Mouse (Mus musculus) limb, embryonic 14.5 days (tissue): Measurements from ENCODE around the gene Atxn2l. TPM values are rescaled to one million over a fixed set of nuclear protein-coding genes. Genes with fewer than 3 reads are reported as not detected.

Experiments used
- ATAC-seq: fragments of 200-750 bp; cut with Nextera tagmentation; 2 replicates; pipeline ENCODE4 v1.8.0; 2017; ENCODE audit warnings: low read depth, moderate number of reproducible peaks, moderate TSS enrichment; ENCODE audit not compliant: low FRiP score
- DNase-seq: peaks from one replicate; pipeline ENCODE4 v3.0.0-alpha.2; 2015; ENCODE audit warnings: low spot score
- H3K27ac ChIP-seq: fragments of 300-500 bp; sonication (generic); replicated peaks from 2 replicates; pipeline ENCODE4 v1.5.1; 2014; ENCODE audit warnings: low read depth, mild to moderate bottlenecking, low read length, moderate library complexity, mixed read lengths
- H3K27me3 ChIP-seq: fragments of 300-500 bp; sonication (generic); 2 replicates; pipeline ENCODE4 v1.6.1; 2014; ENCODE audit warnings: low read length, mixed read lengths; ENCODE audit not compliant: control insufficient read depth, insufficient read depth
- H3K36me3 ChIP-seq: fragments of 300-500 bp; sonication (generic); 2 replicates; pipeline ENCODE4 v1.6.1; 2014; ENCODE audit warnings: mild to moderate bottlenecking, low read length, moderate library complexity, mixed read lengths; ENCODE audit not compliant: control insufficient read depth, insufficient read depth
- H3K4me1 ChIP-seq: fragments of 300-500 bp; sonication (generic); 2 replicates; pipeline ENCODE4 v1.6.1; 2014; ENCODE audit warnings: antibody characterized with exemption, low read length, mixed read lengths; ENCODE audit not compliant: control insufficient read depth, insufficient read depth
- H3K4me2 ChIP-seq: fragments of 300-500 bp; sonication (generic); replicated peaks from 2 replicates; pipeline ENCODE4 v1.6.1; 2014; ENCODE audit warnings: low read depth, mild to moderate bottlenecking, low read length, moderate library complexity; ENCODE audit not compliant: severe bottlenecking
- H3K4me3 ChIP-seq: fragments of 300-500 bp; sonication (generic); replicated peaks from 2 replicates; pipeline ENCODE4 v1.5.1; 2014; ENCODE audit warnings: low read length
- H3K9ac ChIP-seq: fragments of 300-500 bp; sonication (generic); 2 replicates; pipeline ENCODE4 v1.6.1; 2014; ENCODE audit warnings: mild to moderate bottlenecking, low read depth, low read length, moderate library complexity; ENCODE audit not compliant: severe bottlenecking
- H3K9me3 ChIP-seq: fragments of 300-500 bp; sonication (generic); 2 replicates; pipeline ENCODE4 v1.6.1; 2016; ENCODE audit warnings: low read length; ENCODE audit not compliant: control insufficient read depth
- POLR2A ChIP-seq: fragments of 200-500 bp; IDR thresholded peaks from 2 replicates; pipeline ENCODE4 v1.8.0; 2012; ENCODE audit warnings: inconsistent platforms, mild to moderate bottlenecking, moderate library complexity, borderline replicate concordance; ENCODE audit not compliant: insufficient read depth, insufficient read length; ENCODE audit errors: extremely low read depth
- WGBS: fragments of 180-500 bp; shearing (Covaris S2); extraction: QIAGEN DNeasy Blood & Tissue Kit; methylation state at CpG from one replicate; pipeline ENCODE4 v1.1.7; 2014; 5-methylcytosine and 5-hydroxymethylcytosine counted together
- polyA plus RNA-seq, 2 experiments: library from polyadenylated mRNA; depleted of rRNA in 1 of 2; stranded (reverse) in 1 of 2; unstranded in 1 of 2; fragments of >200 nt; fragmentation: Nextera tagmentation in 1 of 2; extraction: Ambion mirVana in 1 of 2; gene quantifications; 2 replicates each; pipeline versions ENCODE4 v1.2.1 to v1.2.3; 2012 to 2014

Atxn2l gene
- polyA plus RNA-seq, 2 experiments = 51.4 to 170 TPM

GRCm38 (mm10) chr7:126482392-126482871 is 20.8 kb downstream of the Atxn2l start:
- Histone ChIP-seq H3K4me2 (peak overlapping the region; percentile 58), H3K9me3 (no peaks in the 10 kb centered on the region), H3K27me3 (no peaks in the 10 kb centered on the region), H3K9ac (peak overlapping the region; percentile 50), H3K4me3 (peak overlapping the region; percentile 31), H3K36me3 (no peaks in the 10 kb centered on the region), H3K4me1 (peaks cover 3% of the 10 kb centered on the region; the same call in 1 of the 2 replicates), H3K27ac (peak overlapping the region; percentile 26; the same call in 1 of the 2 replicates)
- no peak; the same call in 1 of the 2 replicates for TF ChIP-seq POLR2A
- peak; percentile 81 for DNase-seq
- WGBS = under 1% methylated on average over 23 of the region's 23 CpGs
- ATAC-seq = peak; percentile 70

DNA sequence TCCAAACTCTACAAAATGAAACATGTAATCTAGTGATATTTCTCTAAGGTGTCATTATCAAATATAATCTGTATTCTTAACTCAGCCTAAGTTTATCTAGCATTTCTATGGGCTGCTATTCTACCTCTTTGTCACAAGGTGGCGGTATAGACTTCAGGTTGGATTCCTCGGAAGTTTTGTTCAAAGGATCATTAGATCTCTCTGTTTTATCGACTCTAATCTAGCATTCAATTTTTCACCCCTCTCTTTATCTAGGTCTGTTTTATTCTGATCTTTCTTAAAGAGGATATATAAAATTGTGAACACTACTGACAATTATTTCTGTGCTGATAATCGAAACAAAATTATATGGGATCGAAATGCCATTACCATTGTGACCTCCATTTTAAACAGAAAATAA is 21.5 kb downstream of the Atxn2l start:
- no peak overlapping the region for H3K4me3 ChIP-seq
- peaks cover 3% of the 10 kb centered on the region; the same call in 1 of the 2 replicates for H3K4me1 ChIP-seq
- no peaks in the 10 kb centered on the region for H3K36me3 ChIP-seq
- 26% methylated on average over 5 of the region's 5 CpGs for WGBS
- no peak overlapping the region for H3K4me2 ChIP-seq
- H3K27me3 ChIP-seq = no peaks in the 10 kb centered on the region
- DNase-seq (no peak), ATAC-seq (no peak)
- no peaks in the 10 kb centered on the region for H3K9me3 ChIP-seq
- TF ChIP-seq POLR2A = no peak
- H3K27ac ChIP-seq = no peak overlapping the region
- H3K9ac ChIP-seq = no peak overlapping the region

DNA sequence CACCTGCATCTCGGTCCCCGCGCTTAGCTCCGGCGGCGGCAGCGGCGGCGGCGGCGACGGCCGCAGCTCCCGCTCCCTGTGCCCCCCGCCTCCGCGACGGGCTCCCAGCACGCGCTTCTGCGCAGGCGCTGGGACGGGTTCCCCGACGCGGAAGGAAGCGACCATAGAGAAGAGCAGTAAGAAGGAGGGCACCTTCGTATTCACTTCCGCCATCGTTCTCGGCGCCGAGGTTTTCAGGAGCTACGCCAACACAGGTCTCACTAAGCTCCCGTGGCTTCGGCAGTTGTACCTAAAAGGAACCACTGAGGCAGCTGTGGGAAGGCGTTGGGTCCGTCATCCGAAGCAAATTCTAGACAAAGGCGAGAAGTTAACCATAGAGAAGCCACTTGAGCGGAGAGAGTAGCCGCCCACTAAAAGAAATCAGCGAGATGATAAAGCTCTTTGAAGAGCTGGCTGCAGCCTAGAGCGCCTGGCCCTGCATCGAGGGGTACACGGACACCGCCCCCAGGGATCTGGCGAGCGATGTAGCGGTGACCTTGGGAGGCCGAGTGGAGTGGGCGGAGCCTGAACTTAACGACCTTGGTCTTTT is 28.1 kb downstream of the Atxn2l start, which contains the start of gene Sh2b1:
Sh2b1 (minus strand) TSS at position 432 of the 589 bp plus-strand sequence.
- peak; percentile 87; the same call in 1 of the 2 replicates for TF ChIP-seq POLR2A
- Histone ChIP-seq H3K27me3 (no peaks in the 10 kb centered on the region), H3K4me3 (peak within 1 kb of the TSS; percentile 86), H3K4me2 (peak within 1 kb of the TSS; percentile 88), H3K9ac (peak within 1 kb of the TSS; percentile 92), H3K36me3 (peaks cover 28% of the 10 kb centered on the region), H3K27ac (peak within 1 kb of the TSS; percentile 90), H3K4me1 (peaks cover 13% of the 10 kb centered on the region), H3K9me3 (no peaks in the 10 kb centered on the region)
- under 1% methylated on average over 51 of the region's 53 CpGs for WGBS
- DNase-seq = peak; percentile 88
- peak; percentile 92 for ATAC-seq

GRCm38 (mm10) chr7:126474486-126474955 is 28.7 kb downstream of the Atxn2l start:
- 2% methylated on average over 20 of the region's 27 CpGs for WGBS
- Histone ChIP-seq H3K4me1 (peaks cover 13% of the 10 kb centered on the region), H3K4me2 (peak overlapping the region; percentile 88), H3K27ac (peak overlapping the region; percentile 90), H3K4me3 (peak overlapping the region; percentile 86), H3K27me3 (no peaks in the 10 kb centered on the region), H3K9ac (peak overlapping the region; percentile 92), H3K9me3 (no peaks in the 10 kb centered on the region), H3K36me3 (peaks cover 34% of the 10 kb centered on the region)
- DNase-seq (no peak), ATAC-seq (no peak)
- no peak for TF ChIP-seq POLR2A

DNA sequence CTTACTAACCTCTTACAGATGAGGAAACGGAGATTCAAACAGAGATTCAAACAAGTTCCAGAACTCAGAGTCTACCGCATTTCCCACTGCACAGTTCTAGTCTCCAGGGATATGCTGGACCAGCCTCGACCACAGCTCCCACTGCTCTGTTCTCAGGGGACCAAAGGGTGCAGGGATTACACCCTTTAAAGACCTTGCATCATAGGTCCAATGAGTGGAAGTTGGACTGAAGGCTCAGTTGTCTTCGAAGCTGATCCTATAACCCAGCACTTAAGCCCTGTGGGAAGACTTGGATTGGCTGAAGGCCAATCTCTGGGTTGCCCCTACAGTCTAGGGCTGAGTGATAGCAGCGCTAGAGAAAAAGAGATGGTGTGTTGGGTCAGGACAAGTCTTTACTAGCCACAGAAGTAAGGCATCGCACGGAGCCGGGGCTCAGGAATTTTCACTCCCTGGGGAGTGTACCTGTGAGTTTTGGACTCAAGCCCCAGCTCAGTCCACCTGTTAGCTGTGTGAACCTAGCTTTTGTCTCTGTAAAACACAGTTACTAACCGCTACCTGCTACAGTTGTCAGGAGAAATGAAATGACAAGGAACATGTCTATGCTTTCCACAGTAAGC is 29.7 kb downstream of the Atxn2l start:
- 73% methylated on average over 9 of the region's 9 CpGs for WGBS
- ATAC-seq (no peak), DNase-seq (no peak)
- Histone ChIP-seq H3K36me3 (peaks cover 43% of the 10 kb centered on the region), H3K27me3 (no peaks in the 10 kb centered on the region), H3K9ac (peak overlapping the region; percentile 92), H3K27ac (no peak overlapping the region), H3K4me2 (peak overlapping the region; percentile 88), H3K9me3 (no peaks in the 10 kb centered on the region), H3K4me3 (peak overlapping the region; percentile 86), H3K4me1 (peaks cover 13% of the 10 kb centered on the region)
- no peak for TF ChIP-seq POLR2A
